Mouse (Mus musculus) spleen, embryonic (tissue): ENCODE measurements around the gene Dedd.

ENCODE experiments used
- CTCF ChIA-PET: fragments of 350-600 bp; sonication (Branson Sonifier 250); formaldehyde crosslinking; loops from one replicate; lab custom pipeline; 2022; lab: Charles Lee

Gene Dedd

GRCm38 (mm10) chr1:171309321-171309720 lies 19.6 kb upstream of the Dedd start:
- CTCF ChIA-PET = no interaction called here

GRCm38 (mm10) chr1:171319748-171320147 lies 9.2 kb upstream of the Dedd start:
- CTCF ChIA-PET = interaction anchor here (1.1 kb wide), 1 partner anchor 26 kb away, joined by 3 read pairs; the partner anchor contains the start of genes Nit1 and Pfdn2

GRCm38 (mm10) chr1:171320151-171320550 lies 8.8 kb upstream of the Dedd start:
- CTCF ChIA-PET = interaction anchor here (1.1 kb wide), 1 partner anchor 25 kb away, joined by 3 read pairs; the partner anchor contains the start of genes Nit1 and Pfdn2

GRCm38 (mm10) chr1:171321415-171321814 lies 7.5 kb upstream of the Dedd start:
- CTCF ChIA-PET = interaction anchor here (0.6 kb wide), 1 partner anchor 19 kb away, joined by 4 read pairs; no protein-coding TSS in a partner anchor

GRCm38 (mm10) chr1:171322012-171322411 lies 6.9 kb upstream of the Dedd start:
- CTCF ChIA-PET = no interaction called here

- CTCF ChIA-PET = no interaction called here
Observed at GRCm38 (mm10) chr1:171325571-171325970, 3.4 kb upstream of the Dedd start.

GRCm38 (mm10) chr1:171326588-171326987 lies 2.4 kb upstream of the Dedd start:
- CTCF ChIA-PET = interaction anchor here (0.7 kb wide), 1 partner anchor 124 kb away, joined by 6 read pairs; no protein-coding TSS in a partner anchor

GRCm38 (mm10) chr1:171328244-171328643 lies 701 bp upstream of the Dedd start:
- CTCF ChIA-PET = interaction anchor here (0.6 kb wide), 1 partner anchor 33 kb away, joined by 3 read pairs; no protein-coding TSS in a partner anchor

GRCm38 (mm10) chr1:171329433-171330215 lies 679 bp downstream of the Dedd start:
- CTCF ChIA-PET = interaction anchor here (1.5 kb wide), 1 partner anchor 15 kb away, joined by 4 read pairs; the partner anchor contains the start of genes Nit1 and Pfdn2

- CTCF ChIA-PET = interaction anchor here (0.6 to 1.5 kb wide), 3 partner anchors 15 to 175 kb away, joined by 3 to 5 read pairs (median 4); partner anchors contain the start of genes Nit1 and Pfdn2
Observed at GRCm38 (mm10) chr1:171330216-171330560, 1.2 kb downstream of the Dedd start.

GRCm38 (mm10) chr1:171342262-171343207 lies 13.6 kb downstream of the Dedd start:
- CTCF ChIA-PET = no interaction called here

- CTCF ChIA-PET = interaction anchor here (1.3 kb wide), 1 partner anchor 14 kb away, joined by 4 read pairs; no protein-coding TSS in a partner anchor
Observed at GRCm38 (mm10) chr1:171343922-171344677, 15.2 kb downstream of the Dedd start.

GRCm38 (mm10) chr1:171344715-171345114 lies 15.8 kb downstream of the Dedd start:
- CTCF ChIA-PET = interaction anchor here (1.3 kb wide), 1 partner anchor 14 kb away, joined by 4 read pairs; no protein-coding TSS in a partner anchor

- CTCF ChIA-PET = interaction anchor here (0.7 to 1.3 kb wide), 3 partner anchors 15 to 234 kb away, joined by 3 to 4 read pairs (median 4); no protein-coding TSS in a partner anchor
Observed at GRCm38 (mm10) chr1:171345225-171346094, 16.5 kb downstream of the Dedd start, which contains the start of the genes Nit1 and Pfdn2. TSS of gene Nit1 (minus strand) at chr1:171345646. TSS of gene Pfdn2 (plus strand) at chr1:171345670.

- CTCF ChIA-PET = interaction anchor here (0.7 kb wide), 1 partner anchor 235 kb away, joined by 4 read pairs; no protein-coding TSS in a partner anchor
Observed at GRCm38 (mm10) chr1:171346095-171346450, 17.1 kb downstream of the Dedd start.

GRCm38 (mm10) chr1:171348665-171349064 lies 19.7 kb downstream of the Dedd start:
- CTCF ChIA-PET = no interaction called here

- CTCF ChIA-PET = no interaction called here
Observed at GRCm38 (mm10) chr1:171349210-171349609, 20.3 kb downstream of the Dedd start.

GRCm38 (mm10) chr1:171355812-171356340 lies 26.9 kb downstream of the Dedd start:
- CTCF ChIA-PET = interaction anchor here (0.6 to 0.7 kb wide), 3 partner anchors 10 to 651 kb away, joined by 3 to 12 read pairs (median 11); no protein-coding TSS in a partner anchor

- CTCF ChIA-PET = no interaction called here
Observed at GRCm38 (mm10) chr1:171356814-171357213, 27.9 kb downstream of the Dedd start.
